Mouse (Mus musculus) forebrain, postnatal 0 days (tissue): ENCODE measurements around the gene Usp44. TPM values are rescaled to one million over a fixed set of nuclear protein-coding genes. Genes with fewer than 3 reads are reported as not detected.
A peak's percentile ranks its signal among the peaks of the same experiment; 100 is the strongest.

Source experiments
- ATAC-seq: fragments of 200-750 bp; cut with Nextera tagmentation; 2 replicates; pipeline ENCODE4 v1.8.0; 2017; ENCODE audit warnings: mild to moderate bottlenecking, moderate library complexity
- DNase-seq: peaks from one replicate; pipeline ENCODE4 v3.0.0-alpha.2; 2015
- H3K27ac ChIP-seq: fragments of 300-500 bp; sonication (generic); 2 replicates; pipeline ENCODE4 v1.5.1; 2014; ENCODE audit warnings: low read depth, mild to moderate bottlenecking, antibody characterized with exemption, low read length, moderate library complexity, mixed read lengths
- H3K27me3 ChIP-seq: fragments of 300-500 bp; sonication (generic); 2 replicates; pipeline ENCODE4 v1.6.1; 2014; ENCODE audit warnings: mild to moderate bottlenecking, low read length, mixed read lengths; ENCODE audit not compliant: insufficient read depth
- H3K36me3 ChIP-seq: fragments of 300-500 bp; sonication (generic); 2 replicates; pipeline ENCODE4 v1.6.1; 2014; ENCODE audit warnings: mild to moderate bottlenecking, moderate library complexity; ENCODE audit not compliant: insufficient read depth
- H3K4me1 ChIP-seq: fragments of 300-500 bp; sonication (generic); 2 replicates; pipeline ENCODE4 v1.6.1; 2014; ENCODE audit warnings: antibody characterized with exemption; ENCODE audit not compliant: insufficient read depth
- H3K4me2 ChIP-seq: fragments of 300-500 bp; sonication (generic); 2 replicates; pipeline ENCODE4 v1.6.1; 2014; ENCODE audit warnings: low read depth, mild to moderate bottlenecking, moderate library complexity
- H3K4me3 ChIP-seq: fragments of 300-500 bp; sonication (generic); 2 replicates; pipeline ENCODE4 v1.5.1; 2014; ENCODE audit warnings: low read depth, low read length, mixed read lengths
- H3K9ac ChIP-seq: fragments of 300-500 bp; sonication (generic); 2 replicates; pipeline ENCODE4 v1.6.1; 2014; ENCODE audit warnings: mild to moderate bottlenecking
- H3K9me3 ChIP-seq: fragments of 300-500 bp; sonication (generic); 2 replicates; pipeline ENCODE4 v1.6.1; 2016; ENCODE audit warnings: low read length
- CTCF ChIP-seq: sonication (generic); IDR thresholded peaks from 2 replicates; pipeline ENCODE4 v1.5.1; 2016; ENCODE audit warnings: antibody characterized with exemption, control low read depth, low read depth
- WGBS: fragments of 180-500 bp; shearing (Covaris S2); extraction: QIAGEN DNeasy Blood & Tissue Kit; methylation state at CpG from one replicate; pipeline ENCODE4 v1.1.7; 2014; 5-methylcytosine and 5-hydroxymethylcytosine counted together
- polyA plus RNA-seq: library from polyadenylated mRNA; unstranded; fragments of >200 nt; fragmentation: Nextera tagmentation; extraction: Ambion mirVana; gene quantifications from 2 replicates; pipeline ENCODE4 v1.2.1, GENCODE M21; 2015
- total RNA-seq: library from RNA; depleted of rRNA; stranded (reverse); fragments of >200 nt; gene quantifications from 2 replicates; pipeline ENCODE4 v1.2.3, GENCODE M21; 2014; rRNA removed

Usp44 gene
- total and polyA plus RNA-seq, 2 experiments from 2014 or later = 0.08 to 0.14 TPM

GRCm38 (mm10) chr10:93891031-93891430, 59.7 kb downstream of the Usp44 start:
- Histone ChIP-seq H3K9ac (no peak overlapping the region), H3K27ac (no peak overlapping the region), H3K9me3 (no peaks in the 10 kb centered on the region), H3K4me2 (no peak overlapping the region), H3K36me3 (peaks cover 8% of the 10 kb centered on the region), H3K4me3 (no peak overlapping the region), H3K4me1 (peaks cover 12% of the 10 kb centered on the region), H3K27me3 (no peaks in the 10 kb centered on the region)
- no peak for TF ChIP-seq CTCF
- DNase-seq (no peak), ATAC-seq (no peak)
- WGBS = 94% methylated on average over 1 of the region's 1 CpGs

- no peaks in the 10 kb centered on the region for H3K27me3 ChIP-seq
- H3K9me3 ChIP-seq = no peaks in the 10 kb centered on the region
- H3K27ac ChIP-seq = no peak overlapping the region
- no peaks in the 10 kb centered on the region for H3K36me3 ChIP-seq
- H3K9ac ChIP-seq = no peak overlapping the region
- H3K4me3 ChIP-seq = no peak overlapping the region
- DNase-seq (no peak), ATAC-seq (no peak)
- TF ChIP-seq CTCF = no peak
- peaks cover 12% of the 10 kb centered on the region for H3K4me1 ChIP-seq
- H3K4me2 ChIP-seq = no peak overlapping the region
- 96% methylated on average over 4 of the region's 4 CpGs for WGBS
Measured at GRCm38 (mm10) chr10:93892551-93892950, 61.2 kb downstream of the Usp44 start.

DNA sequence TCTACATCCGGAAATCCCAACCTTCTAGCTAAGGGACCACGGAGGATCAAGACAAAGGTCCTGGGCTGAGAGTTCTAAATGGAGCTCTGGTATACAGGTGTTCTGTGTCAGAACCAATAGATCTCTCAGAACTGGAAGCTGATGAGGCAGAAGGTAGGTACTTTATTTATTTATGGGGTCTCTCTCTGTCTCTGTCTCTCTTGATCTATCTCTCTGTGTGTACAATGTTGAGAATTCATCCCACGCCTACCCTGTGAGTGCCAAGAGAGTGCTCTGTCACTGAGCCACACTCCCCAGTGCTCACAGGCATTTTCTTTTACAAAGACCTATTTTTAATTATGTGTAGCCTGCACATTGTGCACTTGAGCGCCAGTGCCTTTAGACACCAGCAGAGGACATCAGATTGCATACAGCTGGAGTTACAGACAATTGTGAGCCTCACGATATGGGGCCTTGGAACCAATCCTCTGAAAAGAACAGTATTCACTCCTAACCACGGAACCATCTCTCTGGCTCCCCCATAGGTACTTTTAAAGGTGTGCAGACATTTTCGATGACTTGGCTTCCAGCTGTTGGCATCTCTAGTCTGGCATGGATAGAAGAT, 65.8 kb downstream of the Usp44 start, which contains the start of gene Metap2:
Metap2 (minus strand) TSS at position 51 of the 604 bp plus-strand sequence.
- no peak within 1 kb of the TSS for H3K27ac ChIP-seq
- peak; percentile 36 for TF ChIP-seq CTCF
- H3K9me3 ChIP-seq = no peaks in the 10 kb centered on the region
- H3K4me1 ChIP-seq = no peaks in the 10 kb centered on the region
- ATAC-seq (no peak), DNase-seq (no peak)
- H3K4me2 ChIP-seq = no peak within 1 kb of the TSS
- WGBS = 57% methylated on average over 7 of the region's 7 CpGs
- no peaks in the 10 kb centered on the region for H3K27me3 ChIP-seq
- H3K9ac ChIP-seq = no peak within 1 kb of the TSS
- H3K4me3 ChIP-seq = no peak within 1 kb of the TSS
- no peaks in the 10 kb centered on the region for H3K36me3 ChIP-seq

DNA sequence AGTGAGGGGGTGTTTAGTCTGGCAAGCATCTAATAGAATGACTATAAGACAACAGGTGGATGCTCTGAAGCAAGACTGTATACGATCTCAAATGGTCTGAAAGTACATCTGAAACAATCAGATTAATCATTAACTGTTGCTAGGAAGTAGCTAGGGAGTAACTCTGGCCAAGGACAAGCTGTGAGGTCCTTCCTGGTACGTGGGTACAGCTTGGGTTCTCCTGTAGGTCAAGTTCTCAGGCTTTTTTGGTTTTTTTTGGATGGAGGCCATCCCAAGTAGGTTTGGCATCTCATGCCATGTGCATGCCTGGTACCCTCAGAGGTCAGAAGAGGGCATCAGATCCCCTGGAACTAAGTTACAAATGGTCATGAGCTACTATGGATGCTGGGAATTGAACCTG, 67.9 kb downstream of the Usp44 start:
- DNase-seq (no peak), ATAC-seq (no peak)
- H3K9ac ChIP-seq = no peak overlapping the region
- H3K4me3 ChIP-seq = no peak overlapping the region
- H3K4me1 ChIP-seq = no peaks in the 10 kb centered on the region
- no peak overlapping the region for H3K4me2 ChIP-seq
- no peak overlapping the region for H3K27ac ChIP-seq
- no peaks in the 10 kb centered on the region for H3K36me3 ChIP-seq
- no peak for TF ChIP-seq CTCF
- H3K27me3 ChIP-seq = no peaks in the 10 kb centered on the region
- 67% methylated on average over 2 of the region's 2 CpGs for WGBS
- no peaks in the 10 kb centered on the region for H3K9me3 ChIP-seq

- WGBS = 88% methylated on average over 11 of the region's 11 CpGs
- H3K9ac ChIP-seq = no peak overlapping the region
- H3K4me1 ChIP-seq = no peaks in the 10 kb centered on the region
- H3K27ac ChIP-seq = no peak overlapping the region
- H3K4me3 ChIP-seq = no peak overlapping the region
- H3K4me2 ChIP-seq = no peak overlapping the region
- TF ChIP-seq CTCF = no peak
- H3K9me3 ChIP-seq = no peaks in the 10 kb centered on the region
- no peak for DNase-seq
- ATAC-seq = no peak
- no peaks in the 10 kb centered on the region for H3K27me3 ChIP-seq
- H3K36me3 ChIP-seq = no peaks in the 10 kb centered on the region
Measured at GRCm38 (mm10) chr10:93899907-93900306, 68.6 kb downstream of the Usp44 start.

- WGBS = 61% methylated on average over 10 of the region's 10 CpGs
- TF ChIP-seq CTCF = no peak
- DNase-seq = no peak
Measured at GRCm38 (mm10) chr10:93907376-93907775, 76.0 kb downstream of the Usp44 start.

More at GRCm38 (mm10) chr10:93907376-93907775, 76.0 kb downstream of the Usp44 start:
- Histone ChIP-seq H3K9ac (no peak overlapping the region), H3K36me3 (no peaks in the 10 kb centered on the region), H3K9me3 (no peaks in the 10 kb centered on the region), H3K4me1 (no peaks in the 10 kb centered on the region), H3K4me3 (no peak overlapping the region), H3K27ac (no peak overlapping the region), H3K27me3 (no peaks in the 10 kb centered on the region), H3K4me2 (no peak overlapping the region)
- ATAC-seq = no peak

Other genes with a start within 250 kb of the Usp44 start
- 48.4 and 50.2 TPM in 2 replicates for gene Snrpf, start 241.8 kb upstream of the Usp44 start, total RNA-seq
- 68.5 and 85.3 TPM in 2 replicates for gene Snrpf, start 241.8 kb upstream of the Usp44 start, polyA plus RNA-seq
- 4.3 and 6.1 TPM in 2 replicates for gene Ntn4, start 190.9 kb upstream of the Usp44 start, total RNA-seq
- gene Ntn4, start 190.9 kb upstream of the Usp44 start, polyA plus RNA-seq = 0.40 and 1.2 TPM in 2 replicates
- gene Metap2, start 65.5 kb downstream of the Usp44 start, total RNA-seq = 89.2 and 106 TPM in 2 replicates
- gene Metap2, start 65.5 kb downstream of the Usp44 start, polyA plus RNA-seq = 144 and 146 TPM in 2 replicates
- 65.9 and 66.0 TPM in 2 replicates for gene Vezt, start 204.3 kb downstream of the Usp44 start, total RNA-seq
- gene Vezt, start 204.3 kb downstream of the Usp44 start, polyA plus RNA-seq = 37.5 and 40.1 TPM in 2 replicates
- gene Fgd6, start 204.4 kb downstream of the Usp44 start, total RNA-seq = 2.2 and 3.6 TPM in 2 replicates
- gene Fgd6, start 204.4 kb downstream of the Usp44 start, polyA plus RNA-seq = 0.63 and 1.5 TPM in 2 replicates